9 mouse cellular contexts compared by ENCODE assay signal in the genomic region with DNA sequence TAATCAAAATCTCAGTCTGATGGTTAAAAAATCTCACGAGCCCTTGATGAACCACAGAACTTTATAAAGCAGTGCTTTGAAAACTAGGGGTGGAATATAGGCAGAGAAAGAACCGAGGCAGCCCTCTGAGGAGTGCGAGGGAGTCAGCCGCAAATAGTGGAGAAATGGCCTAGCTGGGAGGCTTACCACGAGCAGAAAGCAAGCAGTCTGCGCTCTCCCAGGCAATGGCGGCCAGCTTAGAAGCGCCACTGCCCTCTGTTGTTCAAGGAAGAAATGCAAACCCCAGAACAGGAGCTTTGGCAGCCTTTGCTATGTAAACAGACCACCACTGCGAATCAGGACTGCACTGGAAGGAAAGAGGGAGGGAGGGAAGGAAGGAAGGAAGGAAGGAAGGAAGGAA.
DNase-seq lines count a peak whose midpoint lies in the region; ATAC-seq and TF ChIP-seq lines count a peak whose summit lies in the region.
"Had no signal": no experiment of that assay in that cellular context is flagged by ENCODE, and none has a peak within 500 bp of the region (broad histone marks: within the 10 kb centered on the region; RNA-seq: fewer than 3 reads in every experiment).

No protein-coding gene starts in this region.

- ATAC-seq in hindbrain, embryonic 12.5 days (ENCODE audit: low FRiP score) = peak; percentile 73

- no peak overlapping the region for H3K27ac ChIP-seq in ES-E14 (ENCODE audit: insufficient read depth, low read depth, low read length, poor library complexity, severe bottlenecking)
- no peak overlapping the region for H3K27ac ChIP-seq in hindbrain, embryonic 12.5 days
- H3K27ac ChIP-seq: liver, embryonic 15.5 days had no signal

- H3K9me3 ChIP-seq in ES-E14 (ENCODE audit: control insufficient read depth, insufficient read depth, low read depth, low read length) = no peaks in the 10 kb centered on the region
- no peaks in the 10 kb centered on the region for H3K9me3 ChIP-seq in hindbrain, embryonic 12.5 days (replicated peaks)
- H3K9me3 ChIP-seq: liver, embryonic 15.5 days had no signal

- WGBS in hindbrain, embryonic 12.5 days = 13% methylated on average over 9 of the region's 9 CpGs

- H3K27me3 ChIP-seq in hindbrain, embryonic 12.5 days = no peaks in the 10 kb centered on the region; the same call in 1 of the 2 replicates
- H3K27me3 ChIP-seq: liver, embryonic 15.5 days had no signal

- in situ Hi-C loops in ES-E14 (cut with MboI; ENCODE audit: low sequenced_read_pairs in 2 of 2, unreplicated experiment in 2 of 2) = no loop called here

- peak; percentile 82 for TF ChIP-seq CTCF in brain, embryonic 14.5 days (IDR thresholded peaks at IDR 0.05; ENCODE audit: borderline replicate concordance, extremely low read depth, insufficient read depth, insufficient read length)

- no peak overlapping the region for H3K4me2 ChIP-seq in hindbrain, embryonic 12.5 days (replicated peaks)
- H3K4me2 ChIP-seq: liver, embryonic 15.5 days had no signal

- H3K9ac ChIP-seq in ES-E14 (ENCODE audit: insufficient read depth, low read depth, low read length, poor library complexity, severe bottlenecking) = no peak overlapping the region
- no peak overlapping the region for H3K9ac ChIP-seq in hindbrain, embryonic 12.5 days
- H3K9ac ChIP-seq: liver, embryonic 15.5 days had no signal

- no peaks in the 10 kb centered on the region for H3K4me1 ChIP-seq in ES-E14 (ENCODE audit: control insufficient read depth in 2 of 2, insufficient read depth in 2 of 2, low read length in 2 of 2, poor library complexity in 1 of 2)
- H3K4me1 ChIP-seq in hindbrain, embryonic 12.5 days = peaks cover 9% of the 10 kb centered on the region; the same call in 1 of the 2 replicates
- H3K4me1 ChIP-seq: liver, embryonic 15.5 days had no signal

- H3K4me3 ChIP-seq in ES-E14 (ENCODE audit: insufficient read depth in 1 of 2, low read depth in 1 of 2, low read length in 2 of 2, poor library complexity in 1 of 2, severe bottlenecking in 1 of 2) = no peak overlapping the region
- no peak overlapping the region for H3K4me3 ChIP-seq in hindbrain, embryonic 12.5 days
- H3K4me3 ChIP-seq: liver, embryonic 15.5 days had no signal

- no peaks in the 10 kb centered on the region for H3K36me3 ChIP-seq in ES-E14 (ENCODE audit: control insufficient read depth, insufficient read depth, low read length, poor library complexity, severe bottlenecking)
- H3K36me3 ChIP-seq in hindbrain, embryonic 12.5 days = no peaks in the 10 kb centered on the region
- H3K36me3 ChIP-seq: liver, embryonic 15.5 days had no signal

- TF ChIP-seq POLR2A in brain, embryonic 14.5 days (IDR thresholded peaks at IDR 0.05; ENCODE audit: borderline replicate concordance, extremely low read depth, insufficient read depth, insufficient read length, poor library complexity, severe bottlenecking) = no peak

- DNase-seq in ES-E14 (ENCODE audit: low read depth, low spot score) (peak; percentile 22), MN1 (ENCODE audit: low spot score) (no peak)
- peak; percentile 91 for DNase-seq in brain, embryonic 14.5 days (ENCODE audit: low read depth)
- peak; percentile 51 for DNase-seq in forelimb bud, embryonic 11.5 days (ENCODE audit: low read depth, low spot score)
- DNase-seq in layer of hippocampus, postnatal 14 days (ENCODE audit: low spot score in 2 of 2) = peak; percentile 21 to 44
- DNase-seq in mesoderm, embryonic 11.5 days (ENCODE audit: low read depth, low spot score) = peak; percentile 54
- peak; percentile 12 for DNase-seq in skeletal muscle tissue, adult 2 months (ENCODE audit: low read depth, low spot score)

TF ChIP-seq in ES-E14, 5 proteins besides CTCF, POLR2A, EP300 and RAD21:
- TF ChIP-seq ZNF384 (IDR thresholded peaks at IDR 0.05; ENCODE audit: low read depth, low read length) (no peak), MAFK (IDR thresholded peaks at IDR 0.05; ENCODE audit: insufficient read depth, low read depth, low read length) (no peak)
